Comparison of ENCODE assay signal across 9 mouse cellular contexts in genomic region chr2:25852626-25853025, GRCm38 (mm10). TPM values are rescaled to one million over a fixed set of nuclear protein-coding genes. Genes with fewer than 3 reads are reported as not detected.
DNase-seq lines count a peak whose midpoint lies in the region; ATAC-seq lines count a peak whose summit lies in the region.
"Had no signal": no experiment of that assay in that cellular context is flagged by ENCODE, and none has a peak within 500 bp of the region (broad histone marks: within the 10 kb centered on the region; RNA-seq: fewer than 3 reads in every experiment).

No protein-coding gene starts in this region.

- no peak overlapping the region for H3K9ac ChIP-seq in heart, embryonic 11.5 days (ENCODE audit: low read depth, low read length)

- H3K4me1 ChIP-seq in heart, embryonic 11.5 days (ENCODE audit: control insufficient read depth, insufficient read depth, low read length): no peaks in the 10 kb centered on the region

- peak; percentile 39 to 79 for DNase-seq in heart, adult 18-20 months
- peak; percentile 33 for DNase-seq in CD4-positive, CD25-positive, alpha-beta regulatory T cell, adult 2 months (ENCODE audit: low read depth, low spot score)
- DNase-seq in cerebellum, postnatal 25 days: peak; percentile 35 to 37
- peak; percentile 31 to 58 for DNase-seq in layer of hippocampus, adult 8-10 months (ENCODE audit: low spot score in 2 of 2)
- DNase-seq in thymus, postnatal 36 days: no peak
- no peak for DNase-seq in urinary bladder, adult 2 months (ENCODE audit: low spot score)

- no peak for ATAC-seq in heart, embryonic 11.5 days (replicated peaks; ENCODE audit: insufficient number of reproducible peaks, low FRiP score, low TSS enrichment)
- ATAC-seq in megakaryocyte progenitor cell, adult 5-6 weeks (replicated peaks; ENCODE audit: poor library complexity): peak; percentile 86

- H3K27me3 ChIP-seq in heart, embryonic 11.5 days (ENCODE audit: control insufficient read depth, insufficient read depth, low read length): no peaks in the 10 kb centered on the region

- no peaks in the 10 kb centered on the region for H3K9me3 ChIP-seq in heart, embryonic 11.5 days (replicated peaks; ENCODE audit: control insufficient read depth, low read length)

- 53% methylated on average over 3 of the region's 3 CpGs for WGBS in heart, embryonic 11.5 days (ENCODE audit: insufficient replicate concordance)

- H3K4me2 ChIP-seq in heart, embryonic 11.5 days: no peak overlapping the region

- H3K36me3 ChIP-seq in heart, embryonic 11.5 days (ENCODE audit: control insufficient read depth, insufficient read depth, low read length): no peaks in the 10 kb centered on the region

- no peak overlapping the region for H3K4me3 ChIP-seq in heart, embryonic 11.5 days (ENCODE audit: low read depth, low read length)

- H3K27ac ChIP-seq in heart, embryonic 11.5 days (ENCODE audit: low read depth, low read length): no peak overlapping the region

RNA-seq across cellular contexts. Expression of gene Sohlh1, which starts 5.6 kb away (rescaled TPM):
- total RNA-seq in heart, adult 18-20 months (2021): not detected
- not detected in 2 replicates for polyA plus RNA-seq in heart, embryonic 11.5 days (2014; fragmentation: Nextera tagmentation; extraction: Ambion mirVana)
- total RNA-seq in layer of hippocampus, adult 8-10 months (2022): not detected
- not detected in 2 replicates for total RNA-seq in megakaryocyte progenitor cell, adult 5-6 weeks (2015)
- total RNA-seq in megakaryocyte progenitor cell, adult 5-6 weeks (2017): not detected in 2 replicates
- 0.04 TPM in 1 of 2 replicates, not detected in the other for polyA plus RNA-seq in urinary bladder, adult 2 months (2012; rRNA removed)
- total RNA-seq: liver, adult 2 months had no signal
- polyA plus RNA-seq: liver, adult 2 months had no signal

RNA-seq across cellular contexts. Expression of gene Kcnt1, which starts 10.9 kb away (rescaled TPM):
- total RNA-seq in heart, adult 18-20 months (2021): under 1 TPM; 0.21 to 0.25 TPM
- 0.04 TPM in 1 of 2 replicates, not detected in the other for polyA plus RNA-seq in heart, embryonic 11.5 days (2014; fragmentation: Nextera tagmentation; extraction: Ambion mirVana)
- total RNA-seq in layer of hippocampus, adult 8-10 months (2022): 10 to 100 TPM; 51.4 to 62.1 (median 53.9) TPM
- total RNA-seq in megakaryocyte progenitor cell, adult 5-6 weeks (2015): not detected in 2 replicates
- not detected in 2 replicates for total RNA-seq in megakaryocyte progenitor cell, adult 5-6 weeks (2017)
- 6.7 and 7.4 TPM in 2 replicates for polyA plus RNA-seq in urinary bladder, adult 2 months (2012; rRNA removed)

RNA-seq across cellular contexts. Expression of gene Lcn9, which starts 29.7 kb away (rescaled TPM):
- not detected for total RNA-seq in heart, adult 18-20 months (2021)
- not detected in 2 replicates for polyA plus RNA-seq in heart, embryonic 11.5 days (2014; fragmentation: Nextera tagmentation; extraction: Ambion mirVana)
- total RNA-seq in layer of hippocampus, adult 8-10 months (2022): not detected
- total RNA-seq in megakaryocyte progenitor cell, adult 5-6 weeks (2015): not detected in 2 replicates
- total RNA-seq in megakaryocyte progenitor cell, adult 5-6 weeks (2017): not detected in 2 replicates
- polyA plus RNA-seq in urinary bladder, adult 2 months (2012; rRNA removed): not detected in 2 replicates
- total RNA-seq: liver, adult 2 months had no signal
- polyA plus RNA-seq: liver, adult 2 months had no signal

RNA-seq across cellular contexts. Expression of gene Glt6d1, which starts 37.0 kb away (rescaled TPM):
- total RNA-seq in heart, adult 18-20 months (2021): not detected
- not detected in 2 replicates for polyA plus RNA-seq in heart, embryonic 11.5 days (2014; fragmentation: Nextera tagmentation; extraction: Ambion mirVana)
- total RNA-seq in layer of hippocampus, adult 8-10 months (2022): not detected
- not detected in 2 replicates for total RNA-seq in megakaryocyte progenitor cell, adult 5-6 weeks (2015)
- not detected in 2 replicates for total RNA-seq in megakaryocyte progenitor cell, adult 5-6 weeks (2017)
- not detected in 2 replicates for polyA plus RNA-seq in urinary bladder, adult 2 months (2012; rRNA removed)
- total RNA-seq: liver, adult 2 months had no signal
- polyA plus RNA-seq: liver, adult 2 months had no signal

Comparison
In these comparisons a context has a peak if more than half of its experiments do, and no peak if none do; other contexts are left out.
1. DNase-seq: peak in heart, adult 18-20 months (2 of 2), CD4-positive, CD25-positive, alpha-beta regulatory T cell, adult 2 months (single experiment), cerebellum, postnatal 25 days (2 of 2) and layer of hippocampus, adult 8-10 months (2 of 2); none in thymus, postnatal 36 days (0 of 2) and urinary bladder, adult 2 months (single experiment).
2. RNA of gene Kcnt1, which starts 10.9 kb away (total RNA-seq): 51.4 to 62.1 TPM in layer of hippocampus, adult 8-10 months; 0.21 to 0.25 TPM in heart, adult 18-20 months and not detected in megakaryocyte progenitor cell, adult 5-6 weeks; every median in the first group is over 10 times any median in the second.